Mouse (Mus musculus): ENCODE data around the gene Htra2.

Htra2 gene

DNA sequence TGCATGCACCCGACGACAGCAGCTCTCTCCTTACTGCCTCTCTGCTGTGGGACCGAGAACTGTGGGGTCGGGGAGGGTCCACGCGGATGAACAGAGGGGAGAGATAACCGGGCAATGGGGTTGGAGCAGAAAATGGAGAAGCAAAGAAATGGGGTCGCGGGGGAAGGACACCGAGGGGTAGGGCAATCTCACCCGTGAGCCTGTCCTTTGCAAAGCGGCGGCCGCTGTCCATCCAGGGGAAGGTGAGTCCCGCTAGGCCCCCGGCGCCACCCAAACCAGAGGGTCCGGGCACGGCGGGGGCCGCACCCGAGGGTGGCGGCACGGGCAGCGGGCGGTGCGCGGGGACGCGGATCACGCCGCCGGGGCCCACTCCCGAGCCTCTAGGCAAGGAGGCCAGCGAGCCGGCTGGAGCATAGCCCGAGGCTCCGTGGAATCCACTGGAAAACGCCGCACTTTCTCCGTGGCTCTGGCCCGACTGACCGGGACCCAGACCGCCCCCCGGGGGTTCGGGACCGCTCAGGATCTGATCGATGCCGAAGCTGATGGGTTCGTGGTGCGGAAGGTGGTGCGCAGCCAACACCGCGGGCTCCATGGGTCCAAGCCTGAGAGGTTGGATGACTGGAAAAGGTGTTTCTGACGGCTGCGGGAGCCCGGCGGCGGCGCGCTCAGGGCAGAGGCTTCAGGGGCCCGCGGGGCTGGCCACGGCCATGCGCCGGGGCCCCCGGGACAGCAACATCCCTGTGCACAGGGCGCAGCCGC lies 14.6 kb upstream of the Htra2 start:
- no peak for DNase-seq (ENCODE audit: low spot score)

DNA sequence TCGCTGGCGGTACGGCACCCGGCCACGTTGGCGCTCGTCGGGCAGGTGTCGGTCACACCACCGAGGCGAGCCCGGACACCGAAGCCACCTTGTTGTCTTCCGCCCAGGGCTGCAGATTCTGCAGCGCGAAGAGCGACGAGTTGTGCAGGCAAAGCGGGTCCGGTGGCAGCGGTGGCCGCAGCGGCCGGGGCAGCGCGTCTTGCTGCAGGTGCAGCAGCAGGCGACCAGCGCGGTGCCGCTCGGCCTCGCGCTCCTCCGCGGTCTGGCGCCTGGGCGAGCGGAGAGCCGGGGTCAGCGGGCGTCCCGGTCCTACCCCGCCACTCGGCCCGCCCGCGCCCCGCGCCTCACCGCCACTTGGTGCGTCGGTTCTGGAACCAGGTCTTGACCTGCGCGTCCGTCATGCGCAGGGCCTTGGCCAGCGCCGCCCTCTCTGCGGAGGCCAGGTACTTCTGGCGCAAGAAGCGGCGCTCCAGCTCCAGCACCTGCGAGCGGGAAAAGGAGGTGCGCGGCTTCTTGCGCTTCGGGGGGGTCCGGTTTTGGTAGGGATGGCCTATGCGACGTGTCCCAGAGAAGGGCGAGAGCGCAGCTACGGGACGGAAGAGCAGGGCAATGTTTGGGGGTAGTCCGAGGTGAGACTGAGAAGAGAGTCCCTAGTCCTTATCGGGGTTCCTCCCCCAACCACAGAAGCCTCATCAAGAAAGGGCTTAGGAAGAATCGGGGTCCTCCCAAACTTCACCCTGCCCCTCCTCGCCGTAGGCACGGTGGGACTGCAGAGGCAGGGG lies 13.8 kb upstream of the Htra2 start:
- DNase-seq (ENCODE audit: low spot score), result no peak

GRCm38 (mm10) chr6:83068221-83068620 lies 13.1 kb upstream of the Htra2 start:
- no peak for DNase-seq (ENCODE audit: low spot score)

GRCm38 (mm10) chr6:83066441-83066840 lies 11.4 kb upstream of the Htra2 start:
- no peak for DNase-seq (ENCODE audit: low spot score)

- no peak for DNase-seq (ENCODE audit: low spot score)
Observed at GRCm38 (mm10) chr6:83065995-83066394, 10.9 kb upstream of the Htra2 start.

- DNase-seq (ENCODE audit: low spot score), result no peak
Observed at GRCm38 (mm10) chr6:83058725-83059124, 3.7 kb upstream of the Htra2 start.

DNA sequence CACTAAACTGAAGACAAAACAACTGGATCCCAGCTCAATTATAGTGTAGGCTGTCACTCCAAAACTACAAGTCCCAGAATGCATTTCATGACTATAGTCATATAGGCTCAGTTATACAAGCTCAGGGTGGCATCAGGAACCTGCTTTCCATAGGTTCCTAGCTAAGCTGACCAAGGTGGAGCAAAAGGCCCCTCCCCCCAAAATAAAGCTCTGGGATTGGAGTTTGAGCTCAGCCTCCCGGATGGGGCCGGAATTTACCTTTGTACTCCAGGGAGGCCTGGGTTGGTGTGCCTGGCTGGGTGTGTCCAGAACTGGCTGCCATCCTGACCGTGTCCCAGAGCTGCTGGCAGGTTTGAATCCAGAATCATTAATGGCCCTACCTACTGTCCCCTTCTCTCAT lies 2.7 kb upstream of the Htra2 start, which contains the start of gene Dqx1:
Gene Dqx1, plus strand, starts transcription at position 55 of the 400 bp plus-strand sequence.
- DNase-seq (ENCODE audit: low spot score), result no peak

- peak; percentile 93 for DNase-seq (ENCODE audit: low spot score)
Observed at GRCm38 (mm10) chr6:83054074-83054851, 810 bp downstream of the Htra2 start, which contains the start of gene Aup1. Gene Aup1, plus strand, starts transcription at chr6:83054521.

DNA sequence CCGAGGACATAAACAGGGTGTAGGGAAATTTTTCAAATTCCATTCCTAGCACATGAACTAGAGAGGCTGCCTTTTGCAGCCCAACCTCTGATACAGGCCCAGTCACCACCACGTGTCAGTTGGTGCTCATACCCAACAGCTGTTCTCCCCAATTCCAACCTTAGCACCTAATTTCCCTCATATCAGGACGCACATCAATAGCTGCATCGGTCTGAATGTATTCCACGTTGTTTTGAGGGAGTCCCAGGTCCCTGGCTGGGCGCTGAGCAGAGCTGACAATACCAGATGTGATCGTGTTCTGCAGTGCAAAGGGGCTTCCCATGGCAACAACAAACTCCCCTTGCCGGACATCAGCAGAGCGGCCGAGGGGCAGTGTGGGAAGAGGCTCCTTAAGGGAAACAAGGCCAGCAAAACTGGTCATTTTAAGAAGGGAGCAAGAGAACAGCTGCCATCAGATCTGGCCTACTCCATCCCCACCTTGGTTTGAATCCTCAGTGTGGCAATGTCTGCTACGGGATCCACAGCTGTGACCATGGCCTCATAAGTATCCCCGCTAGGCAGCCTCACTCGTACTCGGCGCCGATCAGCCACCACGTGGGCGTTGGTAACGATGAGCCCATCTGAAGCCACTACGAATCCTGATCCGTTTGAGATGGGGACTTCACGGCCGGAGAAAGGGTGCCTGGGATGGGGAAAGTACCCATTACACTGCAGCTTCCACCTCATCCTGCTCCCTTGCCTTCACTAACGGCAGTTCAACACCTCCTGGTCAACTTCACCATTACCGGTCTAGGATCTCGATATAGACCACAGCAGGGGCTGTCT lies 1.7 kb downstream of the Htra2 start:
- no peak for DNase-seq (ENCODE audit: low spot score)

DNA sequence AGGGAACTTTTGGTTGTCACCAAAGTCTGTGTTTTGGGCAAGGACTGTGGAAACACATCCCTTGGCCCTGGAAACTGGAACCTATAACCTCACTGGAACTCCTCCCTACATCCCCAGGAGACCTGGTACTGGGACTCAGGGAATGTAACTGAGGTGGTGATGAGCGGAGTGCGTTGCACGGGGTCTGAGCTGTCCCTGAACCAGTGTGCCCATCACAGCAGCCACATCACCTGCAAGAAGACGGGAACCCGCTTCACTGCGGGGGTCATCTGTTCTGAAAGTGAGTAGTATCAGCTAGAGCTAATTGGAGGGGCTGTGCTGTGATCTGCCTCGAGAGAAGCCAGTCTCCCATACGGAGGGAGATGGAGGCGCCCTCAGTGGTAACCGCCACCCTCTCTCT lies 5.7 kb downstream of the Htra2 start:
- no peak for DNase-seq (ENCODE audit: low spot score)

GRCm38 (mm10) chr6:83044742-83045141 lies 10.3 kb downstream of the Htra2 start:
- no peak for DNase-seq (ENCODE audit: low spot score)

- no peak for DNase-seq (ENCODE audit: low spot score)
Observed at GRCm38 (mm10) chr6:83043993-83044392, 11.1 kb downstream of the Htra2 start.

DNA sequence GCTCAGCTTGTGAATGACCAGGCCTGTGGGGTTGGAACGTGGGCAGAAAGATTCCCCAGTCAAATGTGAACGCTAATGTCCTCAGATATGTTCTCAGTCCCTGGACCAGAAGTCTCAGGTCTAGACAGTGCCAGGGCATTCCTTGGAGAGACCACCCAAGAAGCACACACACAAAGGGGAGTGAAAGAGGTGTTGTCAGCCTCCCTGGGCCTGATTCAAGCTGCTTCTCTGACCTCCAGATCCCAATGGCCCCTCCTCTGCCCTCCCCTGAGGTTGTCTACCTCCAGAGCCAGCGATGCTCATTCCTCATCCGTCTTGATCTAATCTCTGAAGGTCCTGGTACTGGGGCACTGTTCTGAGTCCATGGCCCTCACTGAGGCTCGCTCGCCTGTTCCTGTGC lies 11.5 kb downstream of the Htra2 start:
- no peak for DNase-seq (ENCODE audit: low spot score)

GRCm38 (mm10) chr6:83040601-83041000 lies 14.5 kb downstream of the Htra2 start:
- DNase-seq (ENCODE audit: low spot score), result no peak

- peak; percentile 89 for DNase-seq (ENCODE audit: low spot score)
Observed at GRCm38 (mm10) chr6:83038496-83039012, 16.5 kb downstream of the Htra2 start.

DNA sequence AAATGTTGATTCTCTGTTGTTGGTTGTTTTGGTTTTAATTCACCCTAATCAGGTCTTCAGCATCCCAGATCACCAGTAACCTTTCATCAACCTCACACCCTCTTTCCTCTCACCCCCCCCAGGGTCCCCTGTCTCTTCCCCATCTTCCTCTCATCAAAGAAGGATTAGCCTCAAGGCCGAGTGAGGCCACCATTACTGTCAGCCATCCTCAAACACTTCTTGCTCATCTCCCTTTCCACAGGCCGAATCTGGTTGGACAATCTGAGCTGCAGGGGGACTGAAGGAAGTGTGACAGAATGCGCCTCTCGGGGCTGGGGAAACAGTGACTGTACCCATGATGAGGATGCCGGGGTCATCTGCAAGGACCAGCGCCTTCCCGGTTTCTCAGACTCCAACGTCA lies 17.9 kb downstream of the Htra2 start:
- DNase-seq (ENCODE audit: low spot score), result no peak

GRCm38 (mm10) chr6:83034463-83035055 lies 20.5 kb downstream of the Htra2 start:
- DNase-seq (ENCODE audit: low spot score), result no peak

GRCm38 (mm10) chr6:83033249-83034185 lies 21.6 kb downstream of the Htra2 start, which contains the start of the genes Dok1 and Loxl3:
Gene Dok1, minus strand, starts transcription at chr6:83033471.
Gene Loxl3, plus strand, starts transcription at chr6:83034173.
- DNase-seq (ENCODE audit: low spot score), result no peak

- no peak for DNase-seq (ENCODE audit: low spot score)
Observed at GRCm38 (mm10) chr6:83032769-83033191, 22.3 kb downstream of the Htra2 start.

Measured in layer of hippocampus, adult 9-10 months (tissue).